Mouse (Mus musculus): Measurements from ENCODE around the gene Pcmt1.

Gene Pcmt1

DNA sequence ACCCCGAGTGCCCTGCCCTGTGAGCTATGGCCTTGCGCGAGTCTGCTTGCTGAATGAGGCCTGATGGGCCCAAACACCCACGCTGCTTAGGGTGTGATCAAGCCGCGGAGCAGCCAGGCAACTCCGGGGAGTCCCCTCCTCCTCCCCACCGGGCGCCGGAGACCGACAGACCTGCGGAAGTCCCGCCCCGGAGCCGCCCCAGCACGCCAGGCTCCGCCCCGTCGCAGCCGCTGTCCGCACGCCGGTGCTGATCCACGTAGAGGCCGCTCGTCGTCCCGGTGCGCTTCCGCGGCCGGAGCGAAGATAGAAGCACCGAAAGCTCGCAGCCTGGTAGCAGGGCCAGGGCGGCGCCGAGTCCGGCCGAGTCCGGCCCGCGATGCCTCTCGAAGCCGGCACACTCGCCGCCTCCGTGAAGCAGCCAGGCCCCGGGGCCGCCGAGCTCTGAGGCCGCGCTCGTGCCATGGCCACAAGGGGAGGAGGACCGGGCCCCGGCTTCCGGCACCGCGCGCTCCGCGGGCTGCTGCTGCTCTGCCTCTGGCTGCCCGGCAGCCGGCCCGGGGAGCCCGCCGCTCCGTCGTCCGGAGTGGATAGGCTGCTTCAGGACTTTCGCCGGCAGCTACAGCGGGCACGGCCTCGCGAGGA, 91.2 kb downstream of the Pcmt1 start, which contains the start of gene Lrp11:
Gene Lrp11, plus strand, starts transcription at position 209 of the 642 bp plus-strand sequence.
- DNase-seq (ENCODE audit: low spot score in 2 of 2): peak; percentile 87 to 96

DNA sequence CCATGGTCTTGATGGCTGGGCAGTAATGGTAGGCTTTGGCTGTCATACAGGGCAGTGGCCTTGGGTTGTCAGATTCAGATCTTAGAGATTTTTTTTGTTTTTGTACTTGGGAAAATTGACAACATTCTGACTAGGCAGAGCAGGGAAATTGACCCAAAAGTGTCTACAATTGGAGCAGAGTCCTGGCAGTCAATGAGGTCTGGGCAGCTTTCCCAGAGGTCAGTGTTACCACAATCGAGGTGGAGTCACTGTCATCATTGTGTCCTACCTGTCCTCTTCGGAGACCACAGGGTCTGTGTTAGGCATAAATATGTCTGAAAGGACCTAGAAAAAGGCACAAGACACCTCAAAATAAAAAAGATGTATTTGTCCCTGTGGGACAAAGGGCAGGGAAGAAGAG, 94.2 kb downstream of the Pcmt1 start:
- DNase-seq (ENCODE audit: low spot score in 2 of 2): no peak

GRCm38 (mm10) chr10:7582891-7583557, 97.9 kb downstream of the Pcmt1 start:
- DNase-seq (ENCODE audit: low spot score in 2 of 2): no peak

DNA sequence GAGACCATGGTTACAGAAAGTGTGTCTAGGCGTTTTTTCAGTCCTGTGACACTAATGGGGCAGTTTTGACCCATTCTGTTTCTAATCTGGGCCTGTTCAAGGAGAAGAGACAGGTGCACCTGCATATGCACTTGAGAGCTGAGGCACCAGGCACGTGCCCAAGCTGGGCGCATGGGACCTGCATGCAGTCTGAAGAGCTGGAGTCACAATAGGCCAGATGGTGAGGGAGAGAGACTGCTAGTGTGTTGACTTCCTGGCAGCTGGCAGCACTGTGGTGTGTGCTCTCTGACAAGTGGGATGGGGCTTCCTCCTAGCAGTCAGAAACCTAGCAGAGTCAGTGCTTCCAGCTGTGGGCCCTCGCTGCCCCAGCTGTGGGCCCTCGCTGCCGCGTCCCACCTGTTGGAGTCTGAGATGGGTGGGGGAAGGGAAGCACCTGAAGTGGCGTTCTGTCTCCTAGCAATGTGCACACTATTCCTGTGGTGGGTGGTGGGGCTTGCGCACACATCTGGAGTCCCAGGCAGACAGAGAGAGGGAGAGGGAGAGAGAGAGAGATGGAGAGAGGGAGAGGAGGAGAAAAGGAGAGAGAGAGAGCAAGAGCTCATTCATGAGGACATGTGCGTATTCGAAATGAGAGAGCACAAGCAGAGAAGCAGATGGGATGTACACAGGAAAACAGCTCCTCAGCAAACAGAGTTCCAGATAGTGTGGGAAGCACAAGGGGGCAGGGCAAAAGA, 98.6 kb downstream of the Pcmt1 start:
- no peak for DNase-seq (ENCODE audit: low spot score in 2 of 2)

- DNase-seq (ENCODE audit: low spot score in 2 of 2): no peak
These were observed 99.5 kb downstream of the Pcmt1 start for GRCm38 (mm10) chr10:7581401-7581800.
